Mouse (Mus musculus): Measurements from ENCODE around the gene Tcea3. TPM values are rescaled to one million over a fixed set of nuclear protein-coding genes. Genes with fewer than 3 reads are reported as not detected.
A peak's percentile ranks its signal among the peaks of the same experiment; 100 is the strongest.

Gene Tcea3
- polyA plus RNA-seq, 1 experiment from 2014 or later = 17.3 TPM

- Histone ChIP-seq H3K9me3 (ENCODE audit: control insufficient read depth, low read length) (no peaks in the 10 kb centered on the region), H3K4me3 (ENCODE audit: low read depth, low read length) (no peak overlapping the region), H3K36me3 (ENCODE audit: control insufficient read depth, insufficient read depth, low read length) (no peaks in the 10 kb centered on the region), H3K27me3 (replicated peaks; ENCODE audit: control insufficient read depth, insufficient read depth, low read length) (peaks cover 18% of the 10 kb centered on the region), H3K4me1 (replicated peaks; ENCODE audit: control insufficient read depth, insufficient read depth, low read length) (peaks cover 5% of the 10 kb centered on the region; the same call in 1 of the 2 replicates), H3K4me2 (no peak overlapping the region), H3K9ac (ENCODE audit: low read depth, low read length) (no peak overlapping the region), H3K27ac (ENCODE audit: low read depth, low read length) (peak overlapping the region; percentile 36; the same call in 1 of the 2 replicates)
- 81% methylated on average over 7 of the region's 7 CpGs for WGBS
- ATAC-seq (replicated peaks; ENCODE audit: low FRiP score) = no peak
- DNase-seq (ENCODE audit: low spot score) = no peak
These were observed 33.9 kb upstream of the Tcea3 start for GRCm38 (mm10) chr4:136213629-136214028.

DNA sequence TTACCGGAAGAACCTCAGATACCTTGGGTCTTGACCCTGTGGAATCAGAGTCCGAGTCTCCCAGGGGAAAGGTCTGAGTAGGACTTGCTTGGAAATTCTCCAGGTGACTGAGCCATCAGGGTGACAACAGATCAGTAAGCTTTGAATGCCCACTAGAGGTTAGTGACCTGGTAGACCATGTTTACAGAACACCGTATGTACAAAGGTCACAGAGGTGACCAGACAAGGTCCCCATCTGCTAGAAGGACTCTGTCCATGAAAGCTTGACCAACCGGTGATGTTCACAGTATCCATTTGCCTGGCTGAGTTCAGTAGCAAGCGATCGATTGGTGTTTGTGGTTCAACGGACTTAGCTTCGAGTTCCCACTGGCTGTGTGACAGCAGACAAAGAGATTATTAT, 32.7 kb upstream of the Tcea3 start:
- H3K27ac ChIP-seq (ENCODE audit: low read depth, low read length) = peak overlapping the region; percentile 70; the same call in 1 of the 2 replicates
- peaks cover 29% of the 10 kb centered on the region for H3K27me3 ChIP-seq (replicated peaks; ENCODE audit: control insufficient read depth, insufficient read depth, low read length)
- WGBS = 75% methylated on average over 8 of the region's 8 CpGs
- H3K9ac ChIP-seq (ENCODE audit: low read depth, low read length) = no peak overlapping the region
- peak; percentile 54 for ATAC-seq (replicated peaks; ENCODE audit: low FRiP score)
- no peaks in the 10 kb centered on the region for H3K9me3 ChIP-seq (ENCODE audit: control insufficient read depth, low read length)
- DNase-seq (ENCODE audit: low spot score) = no peak
- H3K4me2 ChIP-seq = no peak overlapping the region
- no peaks in the 10 kb centered on the region for H3K36me3 ChIP-seq (ENCODE audit: control insufficient read depth, insufficient read depth, low read length)
- no peak overlapping the region for H3K4me3 ChIP-seq (ENCODE audit: low read depth, low read length)
- peaks cover 9% of the 10 kb centered on the region; the same call in 1 of the 2 replicates for H3K4me1 ChIP-seq (replicated peaks; ENCODE audit: control insufficient read depth, insufficient read depth, low read length)

DNA sequence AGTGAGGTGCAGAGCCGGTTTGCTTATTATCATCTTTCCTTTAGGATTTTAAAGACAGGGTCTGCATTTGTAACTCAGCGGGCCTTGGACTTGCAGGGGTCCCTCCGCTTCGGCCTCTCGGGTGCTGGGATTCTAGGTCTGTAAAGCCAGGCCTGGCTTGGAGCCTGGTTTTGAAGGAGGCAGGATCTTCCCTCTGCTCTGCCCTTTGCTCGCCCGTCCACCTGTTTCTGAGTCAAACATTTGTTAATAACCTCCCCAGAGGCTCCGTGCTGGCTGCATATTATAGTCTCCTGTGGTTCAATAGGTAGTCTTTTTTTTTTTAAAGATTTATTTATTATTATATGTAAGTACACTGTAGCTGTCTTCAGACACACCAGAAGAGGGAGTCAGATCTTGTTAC, 32.0 kb upstream of the Tcea3 start:
- Histone ChIP-seq H3K4me3 (ENCODE audit: low read depth, low read length) (no peak overlapping the region), H3K27me3 (replicated peaks; ENCODE audit: control insufficient read depth, insufficient read depth, low read length) (peaks cover 37% of the 10 kb centered on the region), H3K36me3 (ENCODE audit: control insufficient read depth, insufficient read depth, low read length) (no peaks in the 10 kb centered on the region), H3K9ac (ENCODE audit: low read depth, low read length) (no peak overlapping the region), H3K4me1 (replicated peaks; ENCODE audit: control insufficient read depth, insufficient read depth, low read length) (peaks cover 9% of the 10 kb centered on the region; the same call in 1 of the 2 replicates), H3K27ac (ENCODE audit: low read depth, low read length) (peak overlapping the region; percentile 70), H3K9me3 (ENCODE audit: control insufficient read depth, low read length) (no peaks in the 10 kb centered on the region), H3K4me2 (no peak overlapping the region)
- WGBS = 88% methylated on average over 8 of the region's 8 CpGs
- DNase-seq (ENCODE audit: low spot score) = no peak
- no peak for ATAC-seq (replicated peaks; ENCODE audit: low FRiP score)

GRCm38 (mm10) chr4:136217063-136217462, 30.5 kb upstream of the Tcea3 start:
- H3K27me3 ChIP-seq (replicated peaks; ENCODE audit: control insufficient read depth, insufficient read depth, low read length) = peaks cover 43% of the 10 kb centered on the region
- no peak overlapping the region for H3K27ac ChIP-seq (ENCODE audit: low read depth, low read length)
- H3K4me1 ChIP-seq (replicated peaks; ENCODE audit: control insufficient read depth, insufficient read depth, low read length) = peaks cover 9% of the 10 kb centered on the region; the same call in 1 of the 2 replicates
- H3K9me3 ChIP-seq (ENCODE audit: control insufficient read depth, low read length) = no peaks in the 10 kb centered on the region
- DNase-seq (ENCODE audit: low spot score) (no peak), ATAC-seq (replicated peaks; ENCODE audit: low FRiP score) (no peak)
- H3K4me2 ChIP-seq = no peak overlapping the region
- no peak overlapping the region for H3K4me3 ChIP-seq (ENCODE audit: low read depth, low read length)
- no peak overlapping the region for H3K9ac ChIP-seq (ENCODE audit: low read depth, low read length)
- H3K36me3 ChIP-seq (ENCODE audit: control insufficient read depth, insufficient read depth, low read length) = no peaks in the 10 kb centered on the region
- 54% methylated on average over 10 of the region's 10 CpGs for WGBS

GRCm38 (mm10) chr4:136218595-136219214, 28.8 kb upstream of the Tcea3 start:
- 22% methylated on average over 18 of the region's 18 CpGs for WGBS

DNA sequence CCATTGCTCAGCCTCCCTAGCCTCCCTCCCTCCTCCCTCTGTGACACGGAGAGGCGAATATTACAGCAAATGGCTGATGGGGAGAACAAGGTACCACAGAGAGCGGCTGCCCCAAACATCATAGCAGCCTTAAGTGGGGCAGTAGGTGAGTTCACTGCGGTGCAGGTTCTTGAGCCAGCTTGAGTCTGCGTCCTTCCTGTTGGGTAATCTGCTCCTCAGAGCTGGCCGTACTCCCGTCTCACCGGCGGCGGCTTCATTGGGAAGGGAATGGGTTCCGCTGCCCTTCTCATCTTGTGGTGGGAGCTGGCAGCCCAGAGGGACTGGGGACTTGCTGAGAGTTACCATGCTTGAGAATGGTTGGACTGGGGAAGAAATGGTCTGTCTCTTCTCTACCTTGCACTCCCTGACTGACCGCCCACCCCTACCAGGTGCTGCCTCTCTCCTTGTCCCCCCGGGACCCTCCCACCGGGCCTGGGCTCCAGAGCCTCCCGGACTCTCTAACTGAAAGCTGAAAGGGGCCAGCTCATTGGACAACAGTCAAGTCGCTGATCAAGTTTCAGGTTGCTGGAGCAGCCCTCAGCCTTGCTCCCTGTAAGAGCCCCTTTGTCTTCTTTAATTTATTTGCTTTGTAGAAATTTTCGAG, 27.3 kb upstream of the Tcea3 start:
- Histone ChIP-seq H3K4me1 (replicated peaks; ENCODE audit: control insufficient read depth, insufficient read depth, low read length) (peaks cover 9% of the 10 kb centered on the region; the same call in 1 of the 2 replicates), H3K4me3 (ENCODE audit: low read depth, low read length) (no peak overlapping the region), H3K9me3 (ENCODE audit: control insufficient read depth, low read length) (no peaks in the 10 kb centered on the region), H3K9ac (ENCODE audit: low read depth, low read length) (no peak overlapping the region), H3K4me2 (peak overlapping the region; percentile 24), H3K27me3 (replicated peaks; ENCODE audit: control insufficient read depth, insufficient read depth, low read length) (peaks cover 41% of the 10 kb centered on the region), H3K36me3 (ENCODE audit: control insufficient read depth, insufficient read depth, low read length) (no peaks in the 10 kb centered on the region), H3K27ac (ENCODE audit: low read depth, low read length) (no peak overlapping the region; the same call in 1 of the 2 replicates)
- DNase-seq (ENCODE audit: low spot score) = no peak
- WGBS = 10% methylated on average over 17 of the region's 17 CpGs
- ATAC-seq (replicated peaks; ENCODE audit: low FRiP score) = no peak

More at GRCm38 (mm10) chr4:136218595-136219214, 28.8 kb upstream of the Tcea3 start:
- Histone ChIP-seq H3K4me3 (ENCODE audit: low read depth, low read length) (no peak overlapping the region), H3K36me3 (ENCODE audit: control insufficient read depth, insufficient read depth, low read length) (no peaks in the 10 kb centered on the region), H3K9ac (ENCODE audit: low read depth, low read length) (no peak overlapping the region), H3K4me1 (replicated peaks; ENCODE audit: control insufficient read depth, insufficient read depth, low read length) (peaks cover 9% of the 10 kb centered on the region; the same call in 1 of the 2 replicates), H3K9me3 (ENCODE audit: control insufficient read depth, low read length) (no peaks in the 10 kb centered on the region), H3K4me2 (no peak overlapping the region), H3K27ac (ENCODE audit: low read depth, low read length) (no peak overlapping the region), H3K27me3 (replicated peaks; ENCODE audit: control insufficient read depth, insufficient read depth, low read length) (peaks cover 43% of the 10 kb centered on the region)
- DNase-seq (ENCODE audit: low spot score) = no peak
- ATAC-seq (replicated peaks; ENCODE audit: low FRiP score) = no peak

GRCm38 (mm10) chr4:136223549-136224239, 23.8 kb upstream of the Tcea3 start:
- H3K4me3 ChIP-seq (ENCODE audit: low read depth, low read length) = no peak overlapping the region
- H3K36me3 ChIP-seq (ENCODE audit: control insufficient read depth, insufficient read depth, low read length) = no peaks in the 10 kb centered on the region
- 62% methylated on average over 13 of the region's 13 CpGs for WGBS
- ATAC-seq (replicated peaks; ENCODE audit: low FRiP score) (no peak), DNase-seq (ENCODE audit: low spot score) (no peak)
- H3K27ac ChIP-seq (ENCODE audit: low read depth, low read length) = no peak overlapping the region
- H3K9ac ChIP-seq (ENCODE audit: low read depth, low read length) = no peak overlapping the region
- H3K27me3 ChIP-seq (replicated peaks; ENCODE audit: control insufficient read depth, insufficient read depth, low read length) = peaks cover 25% of the 10 kb centered on the region
- H3K9me3 ChIP-seq (ENCODE audit: control insufficient read depth, low read length) = no peaks in the 10 kb centered on the region
- H3K4me1 ChIP-seq (replicated peaks; ENCODE audit: control insufficient read depth, insufficient read depth, low read length) = peaks cover 3% of the 10 kb centered on the region; the same call in 1 of the 2 replicates
- H3K4me2 ChIP-seq = no peak overlapping the region

DNA sequence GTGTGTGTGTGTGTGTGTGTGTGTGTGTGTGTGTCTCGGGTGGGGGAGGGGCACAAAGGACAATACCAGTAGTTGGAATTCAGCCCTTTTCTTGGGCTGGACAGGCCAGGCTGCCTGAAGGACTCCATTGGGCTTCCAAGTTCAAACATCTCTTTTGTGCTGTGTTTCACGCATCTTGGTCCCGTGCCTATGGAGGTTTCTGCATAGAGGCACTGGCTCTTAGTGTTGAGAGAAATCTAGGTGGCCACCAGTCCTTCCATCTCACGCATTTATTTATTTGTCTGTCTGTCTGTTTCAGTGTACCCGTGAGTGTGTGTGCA, 23.3 kb upstream of the Tcea3 start:
- no peaks in the 10 kb centered on the region for H3K9me3 ChIP-seq (ENCODE audit: control insufficient read depth, low read length)

More for the DNA sequence above, 23.3 kb upstream of the Tcea3 start:
- 68% methylated on average over 5 of the region's 5 CpGs for WGBS
- Histone ChIP-seq H3K27ac (ENCODE audit: low read depth, low read length) (no peak overlapping the region), H3K4me2 (no peak overlapping the region), H3K9ac (ENCODE audit: low read depth, low read length) (no peak overlapping the region), H3K36me3 (ENCODE audit: control insufficient read depth, insufficient read depth, low read length) (no peaks in the 10 kb centered on the region), H3K4me3 (ENCODE audit: low read depth, low read length) (no peak overlapping the region), H3K4me1 (replicated peaks; ENCODE audit: control insufficient read depth, insufficient read depth, low read length) (no peaks in the 10 kb centered on the region), H3K27me3 (replicated peaks; ENCODE audit: control insufficient read depth, insufficient read depth, low read length) (peaks cover 20% of the 10 kb centered on the region)
- ATAC-seq (replicated peaks; ENCODE audit: low FRiP score) (no peak), DNase-seq (ENCODE audit: low spot score) (no peak)
